Mouse (Mus musculus) mouse embryonic stem cell (cell line): ENCODE measurements at regions not wholly inside any gene's neighbourhood (a gene's known extent, or its start where the extent isn't known, plus 50 kb on each side); places are given as distances from the start of the nearest gene placed in this dataset.

Experiments used
- in situ Hi-C, 2 experiments: fragments of 300-500 bp; cut with MboI; formaldehyde crosslinking; loops; 1 replicate in 1 of 2; 3 replicates in 1 of 2; pipeline ENCODE4 v1.14.3; 2019 to 2020; ENCODE audit warnings: low sequenced_read_pairs in 2 of 2, low pct_unique_long_range_greater_than_20kb in 1 of 2, mixed read lengths in 1 of 2; ENCODE audit not compliant: unreplicated experiment in 1 of 2

DNA sequence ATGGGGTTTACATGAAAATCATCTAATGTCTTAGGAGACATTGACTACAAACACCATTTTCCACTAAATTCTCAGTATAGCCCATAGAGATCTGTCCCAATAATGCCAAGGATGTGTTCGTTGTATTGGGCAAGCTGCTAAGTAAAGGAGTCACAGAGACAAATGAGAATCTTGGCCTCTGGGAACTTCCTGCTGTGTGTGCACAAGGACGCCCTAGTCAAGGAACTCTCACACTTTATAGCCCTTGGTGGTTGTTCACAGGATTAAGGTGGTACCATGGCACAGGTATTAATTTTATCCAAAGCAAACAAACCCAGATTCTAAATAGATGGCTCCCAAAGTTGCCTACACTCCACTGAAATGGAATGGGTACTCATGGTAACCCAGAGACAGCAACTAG lies 76.7 kb upstream of the Spon1 start:
- in situ Hi-C loops = no loop called here

DNA sequence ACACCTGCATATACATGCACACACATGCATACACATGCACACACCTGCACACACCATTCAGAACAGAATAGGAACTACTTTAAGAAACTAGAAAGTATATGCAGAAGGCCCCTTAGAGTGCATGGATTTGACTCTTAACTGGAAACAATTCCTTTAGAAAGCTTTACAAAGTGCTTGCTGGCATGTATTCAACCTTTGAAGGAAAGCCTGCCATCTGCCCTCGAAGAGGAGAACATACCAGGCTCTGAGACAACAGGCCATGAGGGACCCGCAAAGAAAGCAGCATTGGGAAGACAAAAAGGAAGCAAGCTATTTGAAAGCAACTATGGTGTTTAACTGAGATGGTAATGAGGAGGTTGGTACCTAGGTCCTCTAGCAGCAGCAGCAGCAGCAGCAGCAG lies 74.0 kb upstream of the Spon1 start:
- in situ Hi-C loops = no loop called here

DNA sequence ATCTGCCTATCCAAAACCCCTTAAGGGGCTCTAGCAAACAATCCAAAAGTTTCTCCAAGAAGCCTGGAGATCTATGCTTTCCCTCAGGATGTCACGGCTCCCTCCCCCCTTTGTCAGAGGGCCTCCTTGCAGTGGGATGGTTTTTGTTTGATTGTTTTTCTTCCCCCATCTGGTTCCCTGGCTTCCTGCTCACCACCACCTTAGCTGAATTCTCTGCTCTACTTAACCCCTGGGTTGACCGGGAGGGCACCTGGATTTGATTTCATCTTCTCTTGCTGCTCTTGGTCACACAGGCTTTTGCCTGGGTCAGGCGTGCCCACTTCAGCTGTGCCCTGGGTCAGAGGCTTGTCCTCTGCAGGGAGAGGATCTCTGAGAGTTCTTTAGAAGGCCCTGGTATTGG lies 72.3 kb upstream of the Spon1 start:
- in situ Hi-C loops = no loop called here

DNA sequence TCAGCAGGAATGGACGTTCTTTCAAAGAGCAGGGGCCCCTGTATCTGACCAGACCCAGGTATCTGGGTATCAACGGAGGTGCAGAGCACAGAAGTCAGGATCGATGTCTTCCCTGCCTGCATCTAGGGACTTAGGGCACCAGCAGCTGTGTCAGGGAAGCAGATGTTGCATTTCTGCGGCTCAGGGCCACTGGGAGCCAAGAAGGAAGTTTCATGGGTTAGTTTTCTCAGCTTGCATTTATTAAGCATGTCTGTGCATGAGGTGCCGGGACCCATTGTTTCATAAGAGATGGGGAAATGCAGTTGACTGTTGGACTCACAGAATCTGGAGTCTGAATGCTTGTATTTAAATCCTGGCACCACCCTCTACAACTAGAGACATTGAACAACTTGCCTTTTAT lies 71.3 kb upstream of the Spon1 start:
- in situ Hi-C loops = no loop called here

DNA sequence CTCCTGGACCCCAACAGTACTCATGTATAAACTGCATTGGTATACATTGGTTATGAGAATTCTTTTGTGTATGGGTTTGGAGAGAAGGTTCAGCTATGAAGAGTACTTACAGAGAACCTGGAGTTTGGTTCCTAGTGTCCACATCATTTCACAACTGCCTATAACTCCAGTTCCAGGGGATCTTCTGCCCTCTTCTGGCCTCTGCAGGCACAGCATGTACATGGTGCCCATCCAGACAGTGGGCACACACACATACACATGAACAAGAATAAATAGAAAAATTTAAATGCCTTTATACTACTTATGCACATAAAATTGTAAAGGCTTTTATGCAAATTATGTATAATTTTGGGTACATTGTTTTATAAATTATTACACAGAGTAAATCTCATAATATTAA lies 59.9 kb upstream of the Spon1 start:
- in situ Hi-C loops = loop anchor here in 1 of 2 experiments (25.0 kb wide), 1 partner anchor 319 kb away; the partner anchor contains the start of gene Pth

DNA sequence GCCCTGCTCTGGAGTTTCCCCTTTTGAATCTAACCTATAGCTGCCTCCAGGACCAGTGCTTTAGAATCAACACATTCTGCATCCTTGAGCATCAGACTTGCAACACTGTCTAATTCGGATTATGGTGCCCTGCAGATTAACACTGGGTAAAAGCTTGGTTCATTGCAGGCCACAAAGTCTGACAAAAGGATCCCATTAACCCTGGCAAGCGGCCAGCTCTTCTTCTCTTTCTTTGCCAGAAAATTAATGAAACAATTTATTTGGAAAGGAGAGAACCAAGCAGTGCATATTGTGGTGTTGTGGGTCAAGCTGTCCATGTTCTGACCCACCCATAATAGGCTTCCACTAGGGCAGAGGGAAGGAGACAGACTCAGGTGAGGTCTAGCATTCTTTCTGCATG lies 58.2 kb upstream of the Spon1 start:
- in situ Hi-C loops = loop anchor here in 1 of 2 experiments (25.0 kb wide), 1 partner anchor 320 kb away; the partner anchor contains the start of gene Pth

DNA sequence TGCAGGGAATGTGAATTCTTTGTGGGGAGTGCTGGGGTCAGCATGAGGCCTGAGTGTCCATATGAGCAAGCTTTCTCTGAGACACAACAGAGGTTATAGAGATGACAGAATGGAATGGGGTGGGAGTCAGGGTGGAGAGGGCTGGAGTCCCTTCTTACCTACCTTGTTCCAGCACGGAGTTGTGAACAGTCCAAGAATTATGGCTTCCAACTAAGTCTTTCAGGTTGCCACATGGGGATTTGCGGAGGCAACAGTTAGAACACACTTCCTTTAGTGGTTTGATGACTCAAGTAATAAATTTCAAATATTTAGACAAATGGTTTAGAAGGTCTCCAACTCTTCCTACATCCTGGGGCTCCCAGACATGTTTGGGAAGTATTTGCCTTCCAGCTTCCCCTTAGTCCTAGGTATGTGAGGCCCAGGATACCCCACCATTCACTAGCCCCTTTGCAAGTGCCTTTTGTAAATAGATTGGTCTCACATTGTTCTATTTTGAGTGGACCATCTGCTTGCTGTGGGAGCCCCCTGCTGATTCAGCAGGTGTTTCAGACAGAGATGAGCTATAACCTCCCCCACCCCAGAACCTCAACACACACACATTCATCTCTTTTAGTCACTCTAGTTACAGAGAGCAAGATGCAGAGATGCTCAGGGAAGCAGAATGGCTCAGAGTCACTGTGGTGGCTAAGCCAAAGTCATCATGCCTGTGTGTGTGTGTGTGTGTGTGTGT lies 55.1 kb upstream of the Spon1 start:
- in situ Hi-C loops = loop anchor here in 1 of 2 experiments (25.0 kb wide), 1 partner anchor 323 kb away; the partner anchor contains the start of gene Pth

DNA sequence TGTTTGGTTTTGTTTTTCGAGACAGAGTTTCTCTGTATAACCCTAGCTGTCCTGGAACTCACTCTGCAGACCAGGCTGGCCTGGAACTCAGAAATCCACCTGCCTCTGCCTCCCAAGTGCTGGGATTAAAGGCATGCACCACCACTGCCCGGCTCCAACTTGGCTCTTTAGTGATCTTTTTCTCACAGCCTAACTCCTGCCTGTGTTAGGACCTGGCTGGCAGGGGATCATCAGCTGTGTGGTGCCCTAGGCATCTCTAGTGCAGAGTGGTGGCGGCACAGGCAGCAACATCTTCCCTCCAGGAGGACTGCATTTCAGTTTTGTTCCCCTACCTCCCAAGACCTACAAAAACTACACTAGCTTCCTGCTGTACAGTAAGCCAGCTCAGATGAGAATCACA lies 54.4 kb upstream of the Spon1 start:
- in situ Hi-C loops = loop anchor here in 1 of 2 experiments (25.0 kb wide), 1 partner anchor 324 kb away; the partner anchor contains the start of gene Pth
